Mouse (Mus musculus) embryo, embryonic 11 days (tissue): Measurements from ENCODE around the gene Cdc42bpg.

ENCODE experiments used
- DNase-seq: peaks from one replicate; pipeline ENCODE4 v3.0.0-alpha.2; 2015

Cdc42bpg gene

GRCm38 (mm10) chr19:6352107-6352505, 45.9 kb downstream of the Cdc42bpg start:
- DNase-seq = no peak

- DNase-seq = no peak
These were observed 47.8 kb downstream of the Cdc42bpg start for GRCm38 (mm10) chr19:6354030-6354429.

GRCm38 (mm10) chr19:6361291-6361690, 55.0 kb downstream of the Cdc42bpg start:
- DNase-seq = no peak

GRCm38 (mm10) chr19:6363091-6363410, 56.8 kb downstream of the Cdc42bpg start:
- DNase-seq = no peak

DNA sequence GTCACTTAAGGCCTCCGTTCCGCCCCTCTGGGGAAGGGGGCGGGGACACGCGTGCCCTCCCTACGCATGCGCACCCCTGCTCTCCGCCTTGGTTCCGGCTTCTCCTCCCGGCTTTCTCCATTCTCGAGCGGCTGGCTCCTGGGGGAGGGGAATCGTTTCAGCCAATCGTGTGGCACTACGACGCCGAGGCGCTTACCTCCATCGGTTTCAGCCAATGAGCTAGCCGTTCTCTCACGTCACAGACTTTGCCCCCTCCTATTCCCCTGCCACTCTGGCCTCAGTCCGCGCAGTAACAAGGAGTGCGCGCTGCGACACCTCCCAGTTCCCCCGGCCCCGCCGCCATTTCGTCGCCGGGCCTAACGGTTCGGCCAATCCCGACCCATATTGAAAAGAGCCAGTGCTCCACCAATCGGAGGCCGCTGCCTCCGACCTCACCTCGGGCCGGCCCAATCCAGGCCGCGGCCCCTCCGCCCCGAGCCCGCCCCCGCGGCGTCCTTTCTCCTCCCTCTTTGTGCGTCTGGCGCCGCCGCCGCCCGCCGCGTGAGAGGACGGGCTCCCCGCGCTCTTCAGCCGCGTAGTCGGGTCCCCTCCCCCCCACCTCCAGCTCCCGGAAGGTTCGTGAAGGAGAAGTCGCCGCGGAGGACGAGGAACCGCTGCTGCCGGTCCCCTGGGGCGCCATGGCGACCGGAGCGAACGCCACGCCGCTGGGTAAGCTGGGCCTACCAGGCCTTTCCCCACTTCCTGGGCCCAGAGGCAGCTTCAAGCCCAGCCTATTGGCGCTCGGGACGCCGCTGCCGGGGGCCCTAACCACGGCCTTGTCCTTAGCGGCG, 57.4 kb downstream of the Cdc42bpg start, which contains the start of gene Sf1:
Sf1 (plus strand) TSS at position 280 of the 830 bp plus-strand sequence.
- DNase-seq = peak; percentile 99

DNA sequence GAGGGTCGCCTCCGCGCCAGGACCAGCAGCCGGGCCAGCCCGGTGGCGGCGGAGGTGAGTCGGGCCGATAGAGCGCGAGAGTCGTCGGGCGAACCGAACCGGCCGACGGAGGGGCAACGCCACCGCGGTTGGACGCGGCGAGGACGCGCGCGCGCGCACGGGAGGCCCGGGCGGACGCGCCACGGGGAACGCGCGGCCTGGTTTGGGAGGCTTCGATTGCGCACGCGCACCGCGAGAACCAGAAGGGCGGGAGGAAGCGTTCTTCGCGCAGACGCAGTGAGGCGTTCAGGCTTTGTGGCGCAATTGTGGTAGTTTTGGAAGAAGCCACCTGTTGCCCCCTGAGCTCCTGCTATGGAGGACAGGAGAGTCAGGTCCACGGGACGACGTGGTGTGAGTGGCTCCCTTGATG, 58.1 kb downstream of the Cdc42bpg start:
- DNase-seq = peak; percentile 94

- DNase-seq = no peak
These were observed 58.6 kb downstream of the Cdc42bpg start for GRCm38 (mm10) chr19:6364842-6365241.

GRCm38 (mm10) chr19:6370175-6370574, 63.9 kb downstream of the Cdc42bpg start:
- no peak for DNase-seq

- no peak for DNase-seq
These were observed 66.2 kb downstream of the Cdc42bpg start for GRCm38 (mm10) chr19:6372433-6372832.

DNA sequence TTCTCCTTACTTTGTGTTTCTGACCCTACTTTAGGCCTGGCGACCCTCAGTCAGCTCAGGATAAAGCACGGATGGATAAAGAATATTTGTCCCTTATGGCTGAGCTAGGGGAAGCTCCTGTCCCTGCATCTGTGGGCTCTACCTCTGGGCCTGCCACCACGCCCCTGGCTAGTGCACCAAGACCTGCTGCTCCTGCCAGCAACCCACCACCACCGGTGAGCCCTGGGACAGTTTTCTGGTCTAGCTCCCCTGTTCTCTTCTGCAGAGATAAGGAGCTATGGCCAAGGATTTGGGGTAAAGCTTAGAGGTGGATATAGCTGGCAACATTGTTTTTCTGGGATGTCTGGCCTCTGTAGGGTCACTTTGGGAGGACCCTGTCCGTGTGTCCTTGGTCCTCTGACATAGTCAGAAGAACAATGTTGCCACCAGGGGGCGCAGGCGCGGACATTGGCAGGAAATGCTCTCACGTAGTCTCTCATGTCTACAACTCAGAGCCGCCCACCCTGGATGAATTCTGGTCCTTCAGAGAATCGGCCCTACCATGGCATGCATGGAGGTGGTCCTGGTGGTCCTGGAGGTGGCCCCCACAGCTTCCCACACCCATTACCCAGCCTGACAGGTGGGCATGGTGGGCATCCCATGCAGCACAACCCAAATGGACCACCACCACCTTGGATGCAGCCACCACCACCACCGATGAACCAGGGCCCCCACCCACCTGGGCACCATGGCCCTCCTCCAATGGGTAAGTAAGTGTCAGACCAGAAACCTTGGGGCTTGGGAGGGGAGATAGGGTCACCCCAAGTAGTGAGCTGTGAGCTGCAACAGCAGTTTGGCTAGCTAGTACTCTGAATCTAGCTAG, 67.5 kb downstream of the Cdc42bpg start:
- peak; percentile 82 for DNase-seq

GRCm38 (mm10) chr19:6374571-6374970, 68.3 kb downstream of the Cdc42bpg start:
- DNase-seq = no peak
